Mouse (Mus musculus) limb, embryonic 12.5 days (tissue): ENCODE measurements around the gene Crabp1. TPM values are rescaled to one million over a fixed set of nuclear protein-coding genes. Genes with fewer than 3 reads are reported as not detected.

Experiments
- ATAC-seq: fragments of 200-750 bp; cut with Nextera tagmentation; 2 replicates; pipeline ENCODE4 v1.8.0; 2017; ENCODE audit warnings: low read depth, moderate TSS enrichment; ENCODE audit not compliant: insufficient number of reproducible peaks, insufficient read depth, low FRiP score, low TSS enrichment
- H3K27ac ChIP-seq: fragments of 300-500 bp; sonication (generic); 2 replicates; pipeline ENCODE4 v1.5.1; 2016; ENCODE audit warnings: mild to moderate bottlenecking, moderate library complexity
- H3K27me3 ChIP-seq: fragments of 300-500 bp; sonication (generic); 2 replicates; pipeline ENCODE4 v1.6.1; 2016; ENCODE audit warnings: mild to moderate bottlenecking, moderate library complexity
- H3K36me3 ChIP-seq: fragments of 300-500 bp; sonication (generic); 2 replicates; pipeline ENCODE4 v1.6.1; 2016; ENCODE audit warnings: mild to moderate bottlenecking, moderate library complexity
- H3K4me1 ChIP-seq: fragments of 300-500 bp; sonication (generic); replicated peaks from 2 replicates; pipeline ENCODE4 v1.6.1; 2016
- H3K4me2 ChIP-seq: fragments of 300-500 bp; sonication (generic); 2 replicates; pipeline ENCODE4 v1.6.1; 2016; ENCODE audit warnings: mild to moderate bottlenecking, moderate library complexity
- H3K4me3 ChIP-seq: fragments of 300-500 bp; sonication (generic); replicated peaks from 2 replicates; pipeline ENCODE4 v1.5.1; 2016; ENCODE audit warnings: mild to moderate bottlenecking
- H3K9ac ChIP-seq: fragments of 300-500 bp; sonication (generic); replicated peaks from 2 replicates; pipeline ENCODE4 v1.6.1; 2016; ENCODE audit warnings: mild to moderate bottlenecking, moderate library complexity
- H3K9me3 ChIP-seq: fragments of 300-500 bp; sonication (generic); 2 replicates; pipeline ENCODE4 v1.6.1; 2016; ENCODE audit warnings: mild to moderate bottlenecking, moderate library complexity
- WGBS: fragments of 180-500 bp; shearing (Covaris S2); methylation state at CpG from one replicate; pipeline ENCODE4 v1.1.7; 2016; 5-methylcytosine and 5-hydroxymethylcytosine counted together
- polyA plus RNA-seq: library from polyadenylated mRNA; unstranded; fragments of >200 nt; fragmentation: Nextera tagmentation; extraction: Ambion mirVana; gene quantifications from 2 replicates; pipeline ENCODE4 v1.2.1, GENCODE M21; 2016

Gene Crabp1
- polyA plus RNA-seq = 302 and 358 TPM in 2 replicates

DNA sequence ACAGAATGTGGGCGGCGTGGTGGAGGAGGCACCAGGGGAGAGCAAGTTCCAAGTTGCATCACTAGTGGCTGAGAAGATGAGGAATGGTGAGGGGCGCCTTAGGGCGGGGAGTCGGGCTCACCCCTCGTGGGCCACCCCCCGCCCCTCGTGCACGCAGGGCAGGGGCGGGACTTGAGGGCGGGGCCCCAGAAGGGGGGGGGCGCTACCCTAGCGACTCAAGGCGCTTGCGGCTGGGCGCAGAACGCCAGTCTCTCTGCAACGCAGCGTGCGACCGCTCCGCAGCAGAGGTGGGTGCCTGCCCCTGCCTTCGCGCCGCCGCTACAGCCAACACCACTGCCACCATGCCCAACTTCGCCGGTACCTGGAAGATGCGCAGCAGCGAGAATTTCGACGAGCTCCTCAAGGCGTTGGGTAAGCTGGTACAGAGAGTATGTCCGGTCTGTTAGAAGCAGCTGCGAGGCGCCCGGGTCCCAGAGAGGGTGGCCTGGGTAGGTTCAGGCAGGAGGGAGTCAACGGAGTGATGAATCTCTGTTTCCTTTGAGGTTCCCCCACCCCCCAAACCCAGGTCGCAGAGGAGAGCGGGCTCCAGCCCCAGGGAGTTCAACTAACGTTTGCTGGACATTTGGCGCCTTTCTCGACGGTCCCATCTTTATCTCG lies at the start of gene Crabp1:
Gene Crabp1, plus strand, starts transcription at position 188 of the 657 bp plus-strand sequence.
- H3K27ac ChIP-seq = peak within 1 kb of the TSS; percentile 29; the same call in 1 of the 2 replicates
- H3K4me2 ChIP-seq = peak within 1 kb of the TSS; percentile 92
- no peaks in the 10 kb centered on the region for H3K36me3 ChIP-seq
- H3K9ac ChIP-seq = peak within 1 kb of the TSS; percentile 63
- 1% methylated on average over 35 of the region's 45 CpGs for WGBS
- H3K27me3 ChIP-seq = peaks cover 51% of the 10 kb centered on the region
- peak within 1 kb of the TSS; percentile 54 for H3K4me3 ChIP-seq
- peaks cover 35% of the 10 kb centered on the region for H3K4me1 ChIP-seq
- no peaks in the 10 kb centered on the region for H3K9me3 ChIP-seq
- peak; percentile 73 for ATAC-seq

DNA sequence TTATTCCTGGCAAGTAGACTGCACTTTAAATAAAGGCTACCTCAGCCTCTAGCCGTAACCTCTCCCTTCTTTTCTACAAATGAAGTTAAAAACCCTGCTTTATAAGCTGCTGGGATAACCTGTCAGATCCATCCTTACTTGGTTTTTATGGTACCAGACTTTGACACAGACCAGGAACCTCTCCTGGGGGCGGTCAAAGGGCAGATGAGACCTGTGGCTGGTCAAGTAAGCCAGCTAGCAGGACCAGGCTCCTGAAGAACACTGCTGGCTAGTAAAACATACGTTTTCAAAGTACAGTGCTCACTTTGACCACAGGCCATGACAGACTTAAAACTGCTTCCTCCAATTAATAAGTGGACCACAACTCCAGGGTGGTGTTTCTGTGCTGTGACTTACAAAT lies 48.8 kb upstream of the Crabp1 start:
- WGBS = 77% methylated on average over 3 of the region's 3 CpGs
- Histone ChIP-seq H3K36me3 (peaks cover 98% of the 10 kb centered on the region), H3K9me3 (no peaks in the 10 kb centered on the region), H3K9ac (no peak overlapping the region), H3K4me3 (no peak overlapping the region), H3K4me1 (no peaks in the 10 kb centered on the region), H3K27ac (no peak overlapping the region), H3K4me2 (no peak overlapping the region), H3K27me3 (no peaks in the 10 kb centered on the region)
- ATAC-seq = no peak

GRCm38 (mm10) chr9:54717527-54717926 lies 47.0 kb upstream of the Crabp1 start:
- Histone ChIP-seq H3K9me3 (no peaks in the 10 kb centered on the region), H3K4me3 (no peak overlapping the region), H3K27me3 (no peaks in the 10 kb centered on the region), H3K9ac (no peak overlapping the region), H3K27ac (no peak overlapping the region), H3K4me2 (no peak overlapping the region), H3K4me1 (no peaks in the 10 kb centered on the region), H3K36me3 (peaks cover 98% of the 10 kb centered on the region)
- no peak for ATAC-seq
- 94% methylated on average over 3 of the region's 3 CpGs for WGBS

DNA sequence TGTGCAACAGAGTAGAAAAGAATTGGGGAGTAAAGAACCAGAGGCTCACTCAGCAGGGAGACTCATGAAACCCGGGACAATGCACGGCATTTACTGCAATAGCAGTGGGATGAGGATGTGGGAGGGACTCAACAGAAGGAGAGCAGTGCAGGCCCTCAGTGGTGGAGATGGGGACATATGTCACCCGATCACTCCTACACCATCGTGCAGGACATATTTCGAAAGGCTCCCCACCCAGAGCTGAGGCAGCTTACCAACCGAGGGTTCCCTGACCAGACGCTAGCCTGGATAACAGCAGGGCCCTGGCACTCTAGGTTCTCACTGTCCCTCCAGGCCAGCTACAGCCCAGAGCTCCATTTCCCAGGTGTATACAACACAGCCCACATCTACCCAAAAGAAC lies 42.4 kb upstream of the Crabp1 start:
- ATAC-seq = no peak
- Histone ChIP-seq H3K4me1 (no peaks in the 10 kb centered on the region), H3K27me3 (no peaks in the 10 kb centered on the region), H3K27ac (no peak overlapping the region), H3K36me3 (peaks cover 98% of the 10 kb centered on the region), H3K4me3 (no peak overlapping the region), H3K4me2 (no peak overlapping the region), H3K9me3 (no peaks in the 10 kb centered on the region), H3K9ac (no peak overlapping the region)
- WGBS = 84% methylated on average over 7 of the region's 7 CpGs

DNA sequence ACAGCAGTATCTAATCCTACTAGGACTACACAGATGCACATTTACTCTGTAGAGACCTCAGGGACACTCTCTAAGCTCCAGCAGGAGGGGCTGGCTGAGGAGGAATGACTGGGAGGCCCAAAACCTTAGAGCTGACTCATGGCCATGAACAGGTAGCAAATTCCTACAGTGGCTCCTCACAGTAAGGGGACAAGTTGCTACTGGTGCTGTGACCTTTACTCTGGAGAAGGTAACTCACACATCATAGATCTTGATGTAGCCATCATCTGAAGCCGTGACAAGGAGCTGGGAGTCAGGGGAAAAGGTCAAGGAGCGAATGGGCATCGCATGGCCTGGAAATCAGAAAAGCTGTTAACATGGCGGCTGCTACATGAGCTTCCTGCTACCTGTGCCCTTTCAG lies 42.0 kb upstream of the Crabp1 start:
- ATAC-seq = no peak
- Histone ChIP-seq H3K9ac (no peak overlapping the region), H3K4me2 (no peak overlapping the region), H3K27ac (no peak overlapping the region), H3K4me1 (no peaks in the 10 kb centered on the region), H3K9me3 (no peaks in the 10 kb centered on the region), H3K4me3 (no peak overlapping the region), H3K27me3 (no peaks in the 10 kb centered on the region), H3K36me3 (peaks cover 98% of the 10 kb centered on the region)
- WGBS = 84% methylated on average over 4 of the region's 4 CpGs

GRCm38 (mm10) chr9:54726315-54726714 lies 38.2 kb upstream of the Crabp1 start:
- Histone ChIP-seq H3K27me3 (no peaks in the 10 kb centered on the region), H3K4me3 (no peak overlapping the region), H3K27ac (no peak overlapping the region), H3K36me3 (peaks cover 93% of the 10 kb centered on the region), H3K9ac (no peak overlapping the region), H3K9me3 (no peaks in the 10 kb centered on the region), H3K4me1 (no peaks in the 10 kb centered on the region), H3K4me2 (no peak overlapping the region)
- no peak for ATAC-seq
- WGBS = 85% methylated on average over 5 of the region's 5 CpGs

GRCm38 (mm10) chr9:54732122-54732521 lies 32.4 kb upstream of the Crabp1 start:
- no peak for ATAC-seq
- no peaks in the 10 kb centered on the region for H3K9me3 ChIP-seq
- H3K36me3 ChIP-seq = peaks cover 36% of the 10 kb centered on the region
- H3K4me2 ChIP-seq = no peak overlapping the region
- H3K27ac ChIP-seq = no peak overlapping the region
- 81% methylated on average over 2 of the region's 2 CpGs for WGBS
- H3K4me1 ChIP-seq = peaks cover 15% of the 10 kb centered on the region
- no peak overlapping the region for H3K4me3 ChIP-seq
- no peak overlapping the region for H3K9ac ChIP-seq
- H3K27me3 ChIP-seq = no peaks in the 10 kb centered on the region

DNA sequence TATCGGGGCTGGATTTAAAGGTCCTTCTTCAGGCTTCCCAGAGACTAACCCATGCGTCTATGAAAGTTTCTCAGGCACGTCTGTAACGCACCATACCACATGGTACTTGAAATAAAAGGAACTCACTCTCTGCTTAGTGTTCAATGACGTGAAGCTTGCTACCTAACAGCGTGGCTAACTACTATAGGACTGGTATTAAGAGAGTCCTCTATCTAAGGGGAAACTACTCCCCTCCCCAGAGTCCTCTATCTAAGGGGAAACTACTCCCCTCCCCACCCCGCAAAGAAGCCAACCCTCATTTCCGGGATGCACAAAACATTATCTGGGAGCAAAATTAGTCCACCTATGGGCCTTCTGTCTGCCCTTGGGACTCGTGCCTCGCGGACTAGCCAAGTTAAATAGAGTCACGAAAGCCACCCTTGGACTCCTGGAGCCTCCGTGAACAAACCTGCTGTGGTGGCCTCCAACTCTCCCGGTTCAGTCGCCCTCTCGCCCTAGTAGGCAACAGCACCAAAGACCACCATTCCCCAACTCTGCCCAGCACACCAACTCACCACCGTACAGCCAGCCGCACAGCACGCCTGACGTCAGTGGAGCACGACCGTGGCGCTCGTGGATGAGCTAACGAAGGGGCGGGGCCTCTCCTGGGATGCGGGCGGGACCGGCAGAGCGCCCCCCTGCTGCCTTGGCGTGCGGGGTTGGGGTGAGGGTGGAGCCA lies 30.5 kb upstream of the Crabp1 start, which contains the start of gene Wdr61:
Gene Wdr61, minus strand, starts transcription at position 599 of the 718 bp plus-strand sequence.
- 2% methylated on average over 32 of the region's 32 CpGs for WGBS
- Histone ChIP-seq H3K9me3 (no peaks in the 10 kb centered on the region), H3K27ac (0 out of 2 replicates have a peak within 1 kb of the TSS, but pooled peaks have one; percentile 12), H3K9ac (peak within 1 kb of the TSS; percentile 74), H3K4me3 (peak within 1 kb of the TSS; percentile 73), H3K4me2 (peak within 1 kb of the TSS; percentile 76), H3K36me3 (peaks cover 16% of the 10 kb centered on the region), H3K27me3 (no peaks in the 10 kb centered on the region), H3K4me1 (peaks cover 15% of the 10 kb centered on the region)
- ATAC-seq = peak; percentile 90

- Histone ChIP-seq H3K27ac (no peak overlapping the region), H3K4me1 (peaks cover 15% of the 10 kb centered on the region), H3K9me3 (no peaks in the 10 kb centered on the region), H3K36me3 (peaks cover 10% of the 10 kb centered on the region; the same call in 1 of the 2 replicates), H3K9ac (no peak overlapping the region; the same call in 1 of the 2 replicates), H3K4me2 (peak overlapping the region; percentile 76), H3K27me3 (no peaks in the 10 kb centered on the region), H3K4me3 (peak overlapping the region; percentile 73)
- no peak for ATAC-seq
- WGBS = 24% methylated on average over 11 of the region's 11 CpGs
These were observed 29.8 kb upstream of the Crabp1 start for GRCm38 (mm10) chr9:54734639-54735252.

DNA sequence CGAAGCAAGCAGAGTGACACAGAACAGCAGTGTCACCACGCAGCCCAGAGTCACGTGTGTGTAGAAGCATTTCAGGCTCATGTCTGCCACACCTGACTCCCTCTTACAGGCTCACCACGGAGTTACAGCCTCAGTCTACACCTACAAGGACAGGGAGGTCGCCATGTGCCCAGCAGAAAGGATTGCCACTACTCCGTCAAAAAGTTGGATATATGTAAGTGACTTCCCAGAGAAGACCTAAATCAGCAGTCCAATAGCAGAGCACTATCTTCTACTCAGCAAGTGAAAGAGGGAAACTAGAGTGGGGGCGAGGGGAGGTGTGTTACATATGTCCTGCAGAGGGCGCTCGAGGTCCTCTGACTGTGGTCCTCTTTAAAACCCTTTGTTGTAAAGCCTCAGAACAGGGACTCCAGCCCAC lies 28.3 kb upstream of the Crabp1 start:
- no peak for ATAC-seq
- Histone ChIP-seq H3K27me3 (no peaks in the 10 kb centered on the region; the same call in 1 of the 2 replicates), H3K9me3 (no peaks in the 10 kb centered on the region), H3K9ac (no peak overlapping the region), H3K4me3 (no peak overlapping the region), H3K27ac (no peak overlapping the region), H3K4me1 (peaks cover 15% of the 10 kb centered on the region), H3K4me2 (no peak overlapping the region), H3K36me3 (no peaks in the 10 kb centered on the region)
- 18% methylated on average over 9 of the region's 9 CpGs for WGBS

DNA sequence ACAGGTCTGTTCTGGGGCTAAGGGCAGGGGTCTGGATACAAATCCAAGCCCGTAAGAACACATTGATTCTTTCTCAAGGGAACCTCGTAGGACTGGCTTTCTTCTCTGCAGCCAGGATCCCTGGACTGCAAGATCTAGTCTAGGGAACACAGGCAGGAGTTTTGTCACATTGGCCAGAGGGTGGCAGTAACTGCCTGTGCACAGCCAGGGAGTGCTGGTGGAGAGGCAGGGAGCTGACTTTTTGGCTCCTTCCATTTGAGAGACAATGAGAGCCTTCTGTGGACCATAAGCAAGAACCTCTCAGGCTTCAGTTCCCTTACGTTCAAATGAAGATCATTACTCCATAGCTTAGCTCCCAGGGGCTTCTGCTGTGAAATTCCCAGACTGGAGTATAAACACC lies 26.2 kb upstream of the Crabp1 start:
- WGBS = 25% methylated on average over 3 of the region's 3 CpGs
- ATAC-seq = no peak
- no peak overlapping the region for H3K27ac ChIP-seq

More for the DNA sequence above, 26.2 kb upstream of the Crabp1 start:
- H3K9me3 ChIP-seq = no peaks in the 10 kb centered on the region
- no peaks in the 10 kb centered on the region; the same call in 1 of the 2 replicates for H3K27me3 ChIP-seq
- H3K4me2 ChIP-seq = no peak overlapping the region
- no peaks in the 10 kb centered on the region for H3K36me3 ChIP-seq
- no peak overlapping the region for H3K9ac ChIP-seq
- H3K4me3 ChIP-seq = no peak overlapping the region
- H3K4me1 ChIP-seq = peaks cover 18% of the 10 kb centered on the region
